Mouse (Mus musculus): ENCODE data around the gene Marcks.

The Marcks gene

GRCm38 (mm10) chr10:37138778-37139442 is at the start of gene Marcks:
TSS of gene Marcks (minus strand) at chr10:37138920.
- DNase-seq (ENCODE audit: low spot score in 2 of 2), result peak; percentile 68 to 92

- no peak for DNase-seq (ENCODE audit: low spot score in 2 of 2)
These were observed 38.4 kb upstream of the Marcks start for GRCm38 (mm10) chr10:37177071-37177470.

GRCm38 (mm10) chr10:37172416-37172950 is 33.8 kb upstream of the Marcks start:
- DNase-seq (ENCODE audit: low spot score in 2 of 2), result no peak

GRCm38 (mm10) chr10:37171711-37172415 is 33.1 kb upstream of the Marcks start:
- DNase-seq (ENCODE audit: low spot score in 2 of 2), result no peak

GRCm38 (mm10) chr10:37170878-37171277 is 32.2 kb upstream of the Marcks start:
- DNase-seq (ENCODE audit: low spot score in 2 of 2), result no peak

GRCm38 (mm10) chr10:37170466-37170865 is 31.7 kb upstream of the Marcks start:
- peak in 1 of 2 experiments; percentile 43 for DNase-seq (ENCODE audit: low spot score in 2 of 2)

- DNase-seq (ENCODE audit: low spot score in 2 of 2), result no peak
These were observed 28.8 kb upstream of the Marcks start for GRCm38 (mm10) chr10:37167527-37167926.

GRCm38 (mm10) chr10:37159731-37160130 is 21.0 kb upstream of the Marcks start:
- DNase-seq (ENCODE audit: low spot score in 2 of 2), result no peak

GRCm38 (mm10) chr10:37157156-37157555 is 18.4 kb upstream of the Marcks start:
- no peak for DNase-seq (ENCODE audit: low spot score in 2 of 2)

GRCm38 (mm10) chr10:37155131-37155530 is 16.4 kb upstream of the Marcks start:
- no peak for DNase-seq (ENCODE audit: low spot score in 2 of 2)

GRCm38 (mm10) chr10:37151539-37152271 is 13.0 kb upstream of the Marcks start:
- DNase-seq (ENCODE audit: low spot score in 2 of 2), result no peak

- DNase-seq (ENCODE audit: low spot score in 2 of 2), result no peak
These were observed 9.3 kb upstream of the Marcks start for GRCm38 (mm10) chr10:37148016-37148415.

- no peak for DNase-seq (ENCODE audit: low spot score in 2 of 2)
These were observed 6.7 kb upstream of the Marcks start for GRCm38 (mm10) chr10:37145456-37145855.

- no peak for DNase-seq (ENCODE audit: low spot score in 2 of 2)
These were observed 2.9 kb upstream of the Marcks start for GRCm38 (mm10) chr10:37141621-37142020.

GRCm38 (mm10) chr10:37140736-37141451 is 2.2 kb upstream of the Marcks start:
- peak; percentile 84 to 97 for DNase-seq (ENCODE audit: low spot score in 2 of 2)

GRCm38 (mm10) chr10:37140166-37140735 is 1.5 kb upstream of the Marcks start:
- DNase-seq (ENCODE audit: low spot score in 2 of 2), result no peak

GRCm38 (mm10) chr10:37139443-37140165 is 884 bp upstream of the Marcks start:
- peak; percentile 26 to 43 for DNase-seq (ENCODE audit: low spot score in 2 of 2)

- peak; percentile 19 to 57 for DNase-seq (ENCODE audit: low spot score in 2 of 2)
These were observed 399 bp downstream of the Marcks start for GRCm38 (mm10) chr10:37138311-37138731.

GRCm38 (mm10) chr10:37137531-37138310 is 999 bp downstream of the Marcks start:
- peak; percentile 21 to 60 for DNase-seq (ENCODE audit: low spot score in 2 of 2)
